Mouse (Mus musculus): ENCODE measurements around the gene Sema4f. TPM values are rescaled to one million over a fixed set of nuclear protein-coding genes. Genes with fewer than 3 reads are reported as not detected.

Sema4f gene
- total and polyA plus RNA-seq, 3 experiments, result 0.04 TPM; not detected in 2

- no peak overlapping the region for H3K27ac ChIP-seq (ENCODE audit: insufficient read depth, low read depth)
- DNase-seq (ENCODE audit: extremely low read depth), result no peak
- no peaks in the 10 kb centered on the region for H3K36me3 ChIP-seq (replicated peaks in 1 of 2; ENCODE audit: control insufficient read depth in 1 of 2, insufficient read depth in 1 of 2, low read length in 1 of 2)
- H3K4me1 ChIP-seq (ENCODE audit: control insufficient read depth in 1 of 2, insufficient read depth in 2 of 2), result peaks cover 3 to 11% of the 10 kb centered on the region in 2 experiments; a peak in 3 of 4 replicates
- no peak overlapping the region for H3K4me2 ChIP-seq (ENCODE audit: insufficient read depth, low read depth, poor library complexity, severe bottlenecking)
- no peaks in the 10 kb centered on the region for H3K79me2 ChIP-seq (replicated peaks; ENCODE audit: control insufficient read depth, extremely low read depth, insufficient read depth, poor library complexity, severe bottlenecking)
- no peaks in the 10 kb centered on the region for H3K27me3 ChIP-seq (replicated peaks)
- H3K9me3 ChIP-seq (replicated peaks; ENCODE audit: low read length), result no peaks in the 10 kb centered on the region
- no peak overlapping the region for H3K9ac ChIP-seq (ENCODE audit: insufficient read depth, low read depth)
- in situ Hi-C loops (cut with MboI; ENCODE audit: low pct_ligation_motif_present, low pct_unique_long_range_greater_than_20kb, low sequenced_read_pairs) (loop anchor here (5.0 kb wide), 1 partner anchor 39 kb away; no protein-coding TSS in a partner anchor), dilution Hi-C loops (cut with MboI; ENCODE audit: extremely low pct_ligation_motif_present, extremely low pct_unique_long_range_greater_than_20kb, low sequenced_read_pairs) (no loop called here)
- H3K4me3 ChIP-seq (replicated peaks in 1 of 3; ENCODE audit: low read depth in 2 of 3, low read length in 2 of 3, poor library complexity in 1 of 3), result no peak overlapping the region
- TF ChIP-seq ETS1 (conservative IDR thresholded peaks at IDR 0.05; ENCODE audit: low read depth, low read length) (no peak), ZNF384 (IDR thresholded peaks at IDR 0.05; ENCODE audit: low read depth, low read length) (no peak), SIN3A (IDR thresholded peaks at IDR 0.05; ENCODE audit: low read length) (no peak), TCF12 (IDR thresholded peaks at IDR 0.05; ENCODE audit: low read depth, low read length) (no peak), GABPA (IDR thresholded peaks at IDR 0.05; ENCODE audit: insufficient replicate concordance, low read depth, low read length) (no peak), CHD2 (IDR thresholded peaks at IDR 0.05; ENCODE audit: low read length) (no peak), RAD21 (IDR thresholded peaks at IDR 0.05; ENCODE audit: low read depth, low read length) (no peak), MAX (IDR thresholded peaks at IDR 0.05; ENCODE audit: low read length) (no peak), ZMIZ1 (IDR thresholded peaks at IDR 0.05; ENCODE audit: low read depth, low read length) (no peak), MXI1 (IDR thresholded peaks at IDR 0.05; ENCODE audit: low read depth, low read length) (no peak), MAZ (IDR thresholded peaks at IDR 0.05; ENCODE audit: low read depth, low read length) (no peak), JUN (IDR thresholded peaks at IDR 0.05; ENCODE audit: insufficient read depth, low read depth, low read length) (no peak), KAT2A (IDR thresholded peaks at IDR 0.05; ENCODE audit: insufficient replicate concordance, low read length) (no peak), NELFE (IDR thresholded peaks at IDR 0.05; ENCODE audit: low read depth, low read length) (no peak)
Observed at GRCm38 (mm10) chr6:82885909-82886308, 53.7 kb downstream of the Sema4f start.

DNA sequence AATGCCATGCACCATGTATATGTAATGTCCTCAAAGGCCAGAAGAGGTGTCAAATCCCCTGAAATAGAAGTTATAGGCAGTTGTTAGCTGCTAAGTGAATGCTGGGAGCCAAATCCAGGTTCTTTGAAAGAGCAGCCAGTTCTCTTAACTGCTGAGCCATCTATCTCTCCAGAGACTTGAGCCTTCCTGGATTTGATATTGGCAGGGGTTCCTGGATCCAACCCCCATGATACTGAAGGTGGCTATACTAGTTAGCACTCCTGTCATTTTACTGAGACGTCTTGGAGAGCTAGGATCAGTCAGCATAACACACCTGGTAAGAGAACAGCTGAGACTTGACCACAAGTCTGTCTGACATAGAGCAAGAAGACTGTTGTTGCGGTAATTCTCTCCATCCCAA, 54.1 kb downstream of the Sema4f start:
- dilution Hi-C loops (cut with MboI; ENCODE audit: extremely low pct_ligation_motif_present, extremely low pct_unique_long_range_greater_than_20kb, low sequenced_read_pairs), result no loop called here
- H3K4me1 ChIP-seq (ENCODE audit: control insufficient read depth in 1 of 2, insufficient read depth in 2 of 2), result peaks cover 3 to 9% of the 10 kb centered on the region in 2 experiments; a peak in 3 of 4 replicates
- H3K27me3 ChIP-seq (replicated peaks), result no peaks in the 10 kb centered on the region
- H3K9me3 ChIP-seq (replicated peaks; ENCODE audit: low read length), result no peaks in the 10 kb centered on the region
- H3K4me2 ChIP-seq (ENCODE audit: insufficient read depth, low read depth, poor library complexity, severe bottlenecking), result no peak overlapping the region
- H3K27ac ChIP-seq (ENCODE audit: insufficient read depth, low read depth), result no peak overlapping the region
- in situ Hi-C loops (cut with MboI; ENCODE audit: low pct_ligation_motif_present, low pct_unique_long_range_greater_than_20kb, low sequenced_read_pairs), result loop anchor here (5.0 kb wide), 1 partner anchor 38 kb away; no protein-coding TSS in a partner anchor
- TF ChIP-seq TCF12 (IDR thresholded peaks at IDR 0.05; ENCODE audit: low read depth, low read length) (no peak), MAZ (IDR thresholded peaks at IDR 0.05; ENCODE audit: low read depth, low read length) (no peak), CHD1 (IDR thresholded peaks at IDR 0.05; ENCODE audit: low read depth, low read length) (no peak), GABPA (IDR thresholded peaks at IDR 0.05; ENCODE audit: insufficient replicate concordance, low read depth, low read length) (no peak)
- no peaks in the 10 kb centered on the region for H3K79me2 ChIP-seq (replicated peaks; ENCODE audit: control insufficient read depth, extremely low read depth, insufficient read depth, poor library complexity, severe bottlenecking)
- no peaks in the 10 kb centered on the region for H3K36me3 ChIP-seq (replicated peaks in 1 of 2; ENCODE audit: control insufficient read depth in 1 of 2, insufficient read depth in 1 of 2, low read length in 1 of 2)
- DNase-seq (ENCODE audit: extremely low read depth), result no peak
- no peak overlapping the region for H3K9ac ChIP-seq (ENCODE audit: insufficient read depth, low read depth)
- H3K4me3 ChIP-seq (replicated peaks in 1 of 3; ENCODE audit: low read depth in 2 of 3, low read length in 2 of 3, poor library complexity in 1 of 3), result no peak overlapping the region
